Mouse (Mus musculus): Measurements from ENCODE around the gene Man1c1. TPM values are rescaled to one million over a fixed set of nuclear protein-coding genes. Genes with fewer than 3 reads are reported as not detected.

Gene Man1c1
- polyA plus RNA-seq, 1 experiment, result 6.9 TPM

GRCm38 (mm10) chr4:134626350-134626749 lies 77.7 kb downstream of the Man1c1 start:
- H3K27me3 ChIP-seq (ENCODE audit: control insufficient read depth, insufficient read depth, low read length), result no peaks in the 10 kb centered on the region
- TF ChIP-seq POLR2A (IDR thresholded peaks at IDR 0.05; ENCODE audit: low read depth, low read length) (no peak), CTCF (IDR thresholded peaks at IDR 0.05; ENCODE audit: extremely low read depth, insufficient read depth, insufficient read length, insufficient replicate concordance) (no peak)
- no peak overlapping the region for H3K4me3 ChIP-seq (ENCODE audit: extremely low read depth, insufficient read depth, insufficient read length)
- no peak for DNase-seq (ENCODE audit: low read depth in 1 of 2, low spot score in 2 of 2)
- H3K36me3 ChIP-seq (ENCODE audit: control insufficient read depth, insufficient read depth, low read length), result no peaks in the 10 kb centered on the region
- 84% methylated on average over 4 of the region's 4 CpGs for WGBS
- H3K27ac ChIP-seq (ENCODE audit: insufficient read depth, low read length), result no peak overlapping the region
- H3K4me1 ChIP-seq (ENCODE audit: control insufficient read depth, insufficient read depth, insufficient read length), result peaks cover 5% of the 10 kb centered on the region

GRCm38 (mm10) chr4:134624109-134624862 lies 79.8 kb downstream of the Man1c1 start:
- no peak overlapping the region for H3K27ac ChIP-seq (ENCODE audit: insufficient read depth, low read length)
- WGBS, result 85% methylated on average over 14 of the region's 14 CpGs
- H3K36me3 ChIP-seq (ENCODE audit: control insufficient read depth, insufficient read depth, low read length), result no peaks in the 10 kb centered on the region
- no peak overlapping the region for H3K4me3 ChIP-seq (ENCODE audit: extremely low read depth, insufficient read depth, insufficient read length)
- H3K27me3 ChIP-seq (ENCODE audit: control insufficient read depth, insufficient read depth, low read length), result no peaks in the 10 kb centered on the region
- DNase-seq (ENCODE audit: low read depth in 1 of 2, low spot score in 2 of 2), result no peak
- no peak for TF ChIP-seq CTCF (IDR thresholded peaks at IDR 0.05; ENCODE audit: extremely low read depth, insufficient read depth, insufficient read length, insufficient replicate concordance)
- no peak for TF ChIP-seq POLR2A (IDR thresholded peaks at IDR 0.05; ENCODE audit: low read depth, low read length)
- peaks cover 13% of the 10 kb centered on the region for H3K4me1 ChIP-seq (ENCODE audit: control insufficient read depth, insufficient read depth, insufficient read length)

GRCm38 (mm10) chr4:134621695-134622094 lies 82.4 kb downstream of the Man1c1 start:
- Histone ChIP-seq H3K27me3 (ENCODE audit: control insufficient read depth, insufficient read depth, low read length) (no peaks in the 10 kb centered on the region), H3K4me1 (ENCODE audit: control insufficient read depth, insufficient read depth, insufficient read length) (peaks cover 18% of the 10 kb centered on the region; the same call in 1 of the 2 replicates), H3K36me3 (ENCODE audit: control insufficient read depth, insufficient read depth, low read length) (no peaks in the 10 kb centered on the region), H3K27ac (ENCODE audit: insufficient read depth, low read length) (no peak overlapping the region), H3K4me3 (ENCODE audit: extremely low read depth, insufficient read depth, insufficient read length) (no peak overlapping the region)
- TF ChIP-seq POLR2A (IDR thresholded peaks at IDR 0.05; ENCODE audit: low read depth, low read length) (no peak), CTCF (IDR thresholded peaks at IDR 0.05; ENCODE audit: extremely low read depth, insufficient read depth, insufficient read length, insufficient replicate concordance) (no peak)
- WGBS, result 84% methylated on average over 9 of the region's 9 CpGs
- DNase-seq (ENCODE audit: low read depth in 1 of 2, low spot score in 2 of 2), result no peak

GRCm38 (mm10) chr4:134620246-134620645 lies 83.8 kb downstream of the Man1c1 start:
- no peak for DNase-seq (ENCODE audit: low read depth in 1 of 2, low spot score in 2 of 2)
- Histone ChIP-seq H3K27ac (ENCODE audit: insufficient read depth, low read length) (no peak overlapping the region), H3K4me1 (ENCODE audit: control insufficient read depth, insufficient read depth, insufficient read length) (peaks cover 21% of the 10 kb centered on the region; the same call in 1 of the 2 replicates), H3K4me3 (ENCODE audit: extremely low read depth, insufficient read depth, insufficient read length) (no peak overlapping the region), H3K36me3 (ENCODE audit: control insufficient read depth, insufficient read depth, low read length) (no peaks in the 10 kb centered on the region), H3K27me3 (ENCODE audit: control insufficient read depth, insufficient read depth, low read length) (no peaks in the 10 kb centered on the region)
- TF ChIP-seq POLR2A (IDR thresholded peaks at IDR 0.05; ENCODE audit: low read depth, low read length) (no peak), CTCF (IDR thresholded peaks at IDR 0.05; ENCODE audit: extremely low read depth, insufficient read depth, insufficient read length, insufficient replicate concordance) (no peak)
- WGBS, result 92% methylated on average over 8 of the region's 8 CpGs

- 75% methylated on average over 10 of the region's 10 CpGs for WGBS
- Histone ChIP-seq H3K36me3 (ENCODE audit: control insufficient read depth, insufficient read depth, low read length) (no peaks in the 10 kb centered on the region), H3K4me3 (ENCODE audit: extremely low read depth, insufficient read depth, insufficient read length) (no peak overlapping the region), H3K27ac (ENCODE audit: insufficient read depth, low read length) (no peak overlapping the region), H3K4me1 (ENCODE audit: control insufficient read depth, insufficient read depth, insufficient read length) (peaks cover 21% of the 10 kb centered on the region; the same call in 1 of the 2 replicates), H3K27me3 (ENCODE audit: control insufficient read depth, insufficient read depth, low read length) (no peaks in the 10 kb centered on the region)
- TF ChIP-seq POLR2A (IDR thresholded peaks at IDR 0.05; ENCODE audit: low read depth, low read length), result no peak
- no peak for TF ChIP-seq CTCF (IDR thresholded peaks at IDR 0.05; ENCODE audit: extremely low read depth, insufficient read depth, insufficient read length, insufficient replicate concordance)
- no peak for DNase-seq (ENCODE audit: low read depth in 1 of 2, low spot score in 2 of 2)
These were observed 84.6 kb downstream of the Man1c1 start for GRCm38 (mm10) chr4:134619489-134619870.

GRCm38 (mm10) chr4:134618810-134619488 lies 85.1 kb downstream of the Man1c1 start:
- 19% methylated on average over 13 of the region's 13 CpGs for WGBS
- Histone ChIP-seq H3K27me3 (ENCODE audit: control insufficient read depth, insufficient read depth, low read length) (no peaks in the 10 kb centered on the region), H3K4me3 (ENCODE audit: extremely low read depth, insufficient read depth, insufficient read length) (no peak overlapping the region), H3K36me3 (ENCODE audit: control insufficient read depth, insufficient read depth, low read length) (no peaks in the 10 kb centered on the region), H3K27ac (ENCODE audit: insufficient read depth, low read length) (peak overlapping the region; percentile 49), H3K4me1 (ENCODE audit: control insufficient read depth, insufficient read depth, insufficient read length) (peaks cover 21% of the 10 kb centered on the region; the same call in 1 of the 2 replicates)
- TF ChIP-seq POLR2A (IDR thresholded peaks at IDR 0.05; ENCODE audit: low read depth, low read length) (no peak), CTCF (IDR thresholded peaks at IDR 0.05; ENCODE audit: extremely low read depth, insufficient read depth, insufficient read length, insufficient replicate concordance) (no peak)
- peak; percentile 30 to 69 for DNase-seq (ENCODE audit: low read depth in 1 of 2, low spot score in 2 of 2)

All from spleen, adult 2 months (tissue).